Mouse (Mus musculus) hindbrain, embryonic 11.5 days (tissue): ENCODE measurements at regions not wholly inside any gene's neighbourhood (a gene's known extent, or its start where the extent isn't known, plus 50 kb on each side); places are given as distances from the start of the nearest gene placed in this dataset.

ENCODE experiments used
- ATAC-seq: fragments of 200-750 bp; cut with Nextera tagmentation; 2 replicates; pipeline ENCODE4 v1.8.0; 2017; ENCODE audit warnings: mild to moderate bottlenecking, moderate TSS enrichment, moderate library complexity; ENCODE audit not compliant: low FRiP score
- DNase-seq: peaks from one replicate; pipeline ENCODE4 v3.0.0-alpha.2; 2015; ENCODE audit warnings: low spot score
- H3K27ac ChIP-seq: fragments of 300-500 bp; sonication (generic); 2 replicates; pipeline ENCODE4 v1.5.1; 2014; ENCODE audit warnings: mild to moderate bottlenecking, low read depth, low read length
- H3K27me3 ChIP-seq: fragments of 300-500 bp; sonication (generic); 2 replicates; pipeline ENCODE4 v1.6.1; 2014; ENCODE audit warnings: mild to moderate bottlenecking, low read length, moderate library complexity, mixed read lengths; ENCODE audit not compliant: control insufficient read depth, insufficient read depth
- H3K36me3 ChIP-seq: fragments of 300-500 bp; sonication (generic); 2 replicates; pipeline ENCODE4 v1.6.1; 2014; ENCODE audit warnings: mild to moderate bottlenecking, low read length, moderate library complexity, mixed read lengths; ENCODE audit not compliant: control insufficient read depth, insufficient read depth
- H3K4me1 ChIP-seq: fragments of 300-500 bp; sonication (generic); replicated peaks from 2 replicates; pipeline ENCODE4 v1.6.1; 2014; ENCODE audit warnings: low read length, mixed read lengths; ENCODE audit not compliant: control insufficient read depth, insufficient read depth
- H3K4me2 ChIP-seq: fragments of 300-500 bp; sonication (generic); replicated peaks from 2 replicates; pipeline ENCODE4 v1.6.1; 2014; ENCODE audit warnings: mild to moderate bottlenecking, low read depth, low read length
- H3K4me3 ChIP-seq: fragments of 300-500 bp; sonication (generic); 2 replicates; pipeline ENCODE4 v1.5.1; 2014; ENCODE audit warnings: low read depth, low read length
- H3K9ac ChIP-seq: fragments of 300-500 bp; sonication (generic); 2 replicates; pipeline ENCODE4 v1.6.1; 2014; ENCODE audit warnings: low read depth, low read length
- H3K9me3 ChIP-seq: fragments of 300-500 bp; sonication (generic); 2 replicates; pipeline ENCODE4 v1.6.1; 2016; ENCODE audit warnings: low read length; ENCODE audit not compliant: control insufficient read depth
- WGBS: fragments of 180-500 bp; shearing (Covaris S2); extraction: QIAGEN DNeasy Blood & Tissue Kit; methylation state at CpG from one replicate; pipeline ENCODE4 v1.1.7; 2014; 5-methylcytosine and 5-hydroxymethylcytosine counted together

DNA sequence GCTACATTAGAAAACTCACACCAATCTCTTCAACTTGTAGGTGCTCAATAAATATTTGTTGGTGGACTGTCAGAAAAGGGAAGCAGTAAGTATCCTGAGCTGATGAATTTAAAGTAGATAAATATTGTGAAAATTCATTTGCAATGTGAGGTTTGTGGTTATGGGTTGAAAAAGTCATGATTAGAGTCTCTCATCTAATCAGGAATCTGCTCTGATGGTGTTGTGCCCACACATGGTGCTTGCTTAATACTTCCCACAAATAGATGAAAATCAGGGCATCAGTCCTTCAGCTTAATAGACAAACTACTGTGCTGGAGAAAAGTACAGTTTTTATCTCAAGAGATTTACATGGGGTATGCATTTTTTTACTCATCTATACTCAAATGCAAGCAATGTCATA is 59.9 kb downstream of the S1pr1 start:
- Histone ChIP-seq H3K36me3 (no peaks in the 10 kb centered on the region), H3K4me3 (no peak overlapping the region)

DNA sequence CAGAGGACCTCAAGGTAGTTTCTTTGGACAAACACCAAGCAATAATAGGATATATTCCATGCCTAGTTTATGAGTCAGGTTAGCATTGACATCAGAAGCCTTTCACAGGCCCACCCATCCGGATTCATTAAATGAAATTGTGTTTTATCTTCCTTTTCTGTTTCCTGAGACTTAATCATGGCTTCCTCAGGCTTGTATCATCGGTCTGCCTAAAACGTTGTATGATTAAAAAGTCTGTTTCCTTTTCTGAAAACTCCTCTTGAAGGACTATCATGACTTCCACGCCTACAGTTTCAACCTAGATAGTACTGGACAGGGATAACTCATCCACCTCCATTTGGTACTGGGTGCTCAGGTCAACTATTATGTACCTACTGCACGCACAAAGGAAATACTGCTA is 62.6 kb downstream of the S1pr1 start:
- DNase-seq (no peak), ATAC-seq (no peak)
- Histone ChIP-seq H3K4me2 (no peak overlapping the region), H3K27me3 (no peaks in the 10 kb centered on the region), H3K36me3 (no peaks in the 10 kb centered on the region), H3K9me3 (no peaks in the 10 kb centered on the region), H3K9ac (no peak overlapping the region), H3K27ac (no peak overlapping the region), H3K4me1 (no peaks in the 10 kb centered on the region), H3K4me3 (no peak overlapping the region)
- WGBS = 83% methylated on average over 5 of the region's 5 CpGs

More for the DNA sequence above, 59.9 kb downstream of the S1pr1 start:
- no peaks in the 10 kb centered on the region for H3K9me3 ChIP-seq
- H3K4me1 ChIP-seq = no peaks in the 10 kb centered on the region
- H3K27ac ChIP-seq = no peak overlapping the region
- no peaks in the 10 kb centered on the region for H3K27me3 ChIP-seq
- ATAC-seq (no peak), DNase-seq (no peak)
- H3K4me2 ChIP-seq = no peak overlapping the region
- no peak overlapping the region for H3K9ac ChIP-seq

DNA sequence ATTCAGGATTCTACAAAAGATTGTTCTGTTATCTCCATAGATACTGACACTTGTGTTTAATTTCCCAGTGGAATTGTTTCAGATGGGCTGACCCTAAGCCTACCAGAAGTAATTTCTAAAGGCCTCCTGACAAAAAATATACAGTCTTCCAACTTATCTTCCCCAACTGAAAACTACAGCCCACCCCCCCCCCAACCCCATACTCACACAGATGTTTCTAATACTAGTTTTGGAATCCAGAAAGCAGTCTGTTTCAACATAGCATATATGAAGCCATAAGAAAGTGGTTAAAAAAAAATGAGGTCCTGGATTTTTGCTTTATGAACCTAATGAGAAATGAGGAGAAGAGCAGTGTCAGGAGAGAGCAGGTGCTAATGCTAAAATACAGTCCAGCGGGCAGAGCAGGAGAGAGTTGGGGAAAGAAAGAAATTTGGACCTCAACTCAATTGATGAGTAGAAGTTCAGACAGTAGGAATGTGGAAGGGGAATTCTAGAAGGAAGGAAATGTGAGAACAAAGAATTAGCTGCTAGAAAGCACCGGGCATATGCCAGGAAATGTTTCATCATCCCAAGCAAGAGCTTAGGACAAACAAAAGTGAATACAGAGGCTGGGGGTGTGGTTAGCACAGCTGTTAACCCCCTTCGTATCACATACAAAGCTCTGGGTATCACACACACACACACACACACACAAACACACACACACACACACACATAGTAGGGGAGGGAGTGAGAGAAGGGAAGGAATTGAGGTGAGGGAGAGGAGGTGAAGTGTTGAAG is 65.3 kb downstream of the S1pr1 start:
- Histone ChIP-seq H3K4me2 (no peak overlapping the region), H3K27ac (no peak overlapping the region), H3K4me1 (no peaks in the 10 kb centered on the region), H3K9ac (no peak overlapping the region), H3K27me3 (no peaks in the 10 kb centered on the region), H3K9me3 (no peaks in the 10 kb centered on the region), H3K4me3 (no peak overlapping the region), H3K36me3 (no peaks in the 10 kb centered on the region)
- no peak for DNase-seq
- WGBS = 73% methylated on average over 3 of the region's 3 CpGs
- no peak for ATAC-seq

DNA sequence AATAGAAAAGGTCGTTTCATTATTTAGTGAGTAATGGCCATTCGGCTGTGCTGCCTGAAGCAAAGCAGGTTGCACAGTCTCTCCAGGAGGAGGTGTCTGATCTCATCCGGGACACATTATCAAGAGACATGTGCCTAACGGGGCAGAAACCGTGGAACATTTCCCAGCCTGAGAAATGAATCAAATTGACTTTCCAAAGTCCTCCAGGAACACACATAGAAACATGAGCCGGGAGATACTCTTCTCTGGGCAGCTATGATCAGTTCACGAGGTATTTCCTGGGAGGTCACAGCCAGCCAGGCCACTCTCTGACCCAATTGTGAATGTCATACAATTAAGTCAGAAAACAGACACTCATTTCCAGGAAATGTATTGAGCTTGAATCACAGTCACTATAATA is 67.9 kb downstream of the S1pr1 start:
- no peak for ATAC-seq
- no peak overlapping the region for H3K4me3 ChIP-seq
- WGBS = 75% methylated on average over 7 of the region's 7 CpGs
- H3K4me2 ChIP-seq = no peak overlapping the region
- DNase-seq = no peak
- no peaks in the 10 kb centered on the region for H3K4me1 ChIP-seq
- H3K27ac ChIP-seq = no peak overlapping the region
- H3K27me3 ChIP-seq = no peaks in the 10 kb centered on the region
- H3K9ac ChIP-seq = no peak overlapping the region
- H3K36me3 ChIP-seq = no peaks in the 10 kb centered on the region
- no peaks in the 10 kb centered on the region for H3K9me3 ChIP-seq

DNA sequence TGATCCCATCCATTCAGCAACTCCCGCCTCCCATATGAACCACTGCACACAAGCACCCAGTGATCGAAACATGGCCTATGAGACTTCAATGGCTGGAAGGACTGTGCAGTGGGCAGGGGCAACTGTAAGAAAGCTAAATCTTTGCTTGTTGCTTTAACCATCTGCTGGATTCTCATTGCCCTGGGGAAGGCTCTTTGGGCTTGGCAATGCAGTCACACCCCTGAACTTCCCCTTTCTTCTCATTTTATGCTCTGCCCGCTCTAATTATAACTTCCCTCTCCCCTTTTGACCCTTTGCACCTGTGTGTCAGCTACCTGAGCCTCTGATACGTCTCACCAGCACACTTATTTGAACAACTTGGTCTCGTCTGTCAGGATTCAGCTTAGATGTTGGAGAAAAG is 70.6 kb downstream of the S1pr1 start:
- H3K27ac ChIP-seq = no peak overlapping the region
- 82% methylated on average over 5 of the region's 5 CpGs for WGBS

DNA sequence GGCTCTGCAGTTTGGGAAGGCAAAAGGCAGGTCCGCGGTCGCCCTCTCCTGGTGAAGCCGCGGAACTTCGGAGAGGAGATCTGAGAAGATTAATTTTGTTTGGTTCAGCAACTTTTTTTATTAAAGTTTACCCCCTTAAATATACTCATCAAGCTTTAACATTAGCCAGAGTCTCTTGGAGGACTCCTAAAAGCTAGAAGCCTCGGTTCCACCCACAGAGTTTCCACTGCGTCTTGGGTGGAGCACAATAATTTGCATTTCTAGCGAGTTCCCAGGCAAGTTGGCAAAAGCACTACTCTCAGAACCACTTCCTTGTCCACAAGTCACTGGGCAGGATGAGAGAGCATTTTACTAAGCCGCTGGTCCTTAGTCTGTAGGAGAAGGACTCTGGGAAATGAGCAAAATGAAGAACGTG is 72.0 kb downstream of the S1pr1 start:
- no peaks in the 10 kb centered on the region for H3K4me1 ChIP-seq
- peak; percentile 86 for DNase-seq
- WGBS = 6% methylated on average over 11 of the region's 11 CpGs
- ATAC-seq = peak; percentile 13
- peak overlapping the region; percentile 36 for H3K4me3 ChIP-seq
- H3K4me2 ChIP-seq = peak overlapping the region; percentile 44
- no peak overlapping the region for H3K27ac ChIP-seq
- H3K36me3 ChIP-seq = no peaks in the 10 kb centered on the region
- H3K9me3 ChIP-seq = no peaks in the 10 kb centered on the region
- H3K9ac ChIP-seq = peak overlapping the region; percentile 52; the same call in 1 of the 2 replicates
- no peaks in the 10 kb centered on the region for H3K27me3 ChIP-seq

More for the DNA sequence above, 70.6 kb downstream of the S1pr1 start:
- H3K9ac ChIP-seq = no peak overlapping the region
- H3K4me3 ChIP-seq = no peak overlapping the region
- no peak for ATAC-seq
- no peaks in the 10 kb centered on the region for H3K4me1 ChIP-seq
- no peaks in the 10 kb centered on the region for H3K9me3 ChIP-seq
- no peaks in the 10 kb centered on the region for H3K36me3 ChIP-seq
- no peaks in the 10 kb centered on the region for H3K27me3 ChIP-seq
- DNase-seq = no peak
- H3K4me2 ChIP-seq = no peak overlapping the region

DNA sequence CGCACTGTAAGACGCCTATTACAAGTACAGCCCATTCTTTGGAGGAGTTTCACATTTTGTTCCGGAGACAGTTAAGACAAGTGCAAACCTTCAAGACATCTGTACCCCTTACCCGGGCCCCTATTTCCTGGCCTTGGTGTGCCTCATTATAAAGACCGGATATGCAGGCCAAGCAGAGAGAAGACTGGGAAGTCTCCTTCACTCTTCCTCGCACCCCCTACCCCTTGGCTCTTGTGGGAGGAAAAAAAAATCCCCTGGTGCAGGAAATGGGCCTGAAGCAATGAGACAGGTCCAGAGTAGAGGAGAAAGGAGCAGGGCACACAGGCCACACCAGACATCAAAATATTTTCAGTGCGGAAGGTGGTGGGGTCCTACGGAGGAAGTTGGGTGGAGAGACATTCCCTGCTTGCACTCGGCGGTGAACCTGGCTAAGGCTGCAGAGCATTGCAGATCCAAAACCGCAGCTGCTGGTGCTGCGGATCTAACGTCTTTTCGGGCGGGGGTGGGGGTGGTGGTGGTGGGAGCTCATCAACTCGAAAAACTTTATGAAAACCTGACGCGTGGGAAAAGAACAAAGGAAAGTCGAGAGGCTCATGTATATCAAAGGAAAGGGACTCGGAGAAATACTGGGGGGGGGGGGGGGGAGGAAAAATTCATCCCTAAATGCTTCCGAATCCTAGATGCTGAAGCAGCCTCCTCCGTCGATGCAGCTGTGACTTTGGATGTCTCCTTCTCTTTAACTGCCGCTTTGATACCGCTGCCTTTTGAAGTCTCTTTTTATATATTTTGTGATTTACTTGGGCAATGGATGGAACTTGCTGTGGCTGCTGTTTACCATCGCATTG is 72.6 kb downstream of the S1pr1 start:
- Histone ChIP-seq H3K9me3 (no peaks in the 10 kb centered on the region), H3K4me1 (no peaks in the 10 kb centered on the region), H3K4me2 (peak overlapping the region; percentile 44), H3K4me3 (peak overlapping the region; percentile 36), H3K9ac (peak overlapping the region; percentile 52), H3K36me3 (no peaks in the 10 kb centered on the region), H3K27ac (peak overlapping the region; percentile 31; the same call in 1 of the 2 replicates), H3K27me3 (no peaks in the 10 kb centered on the region)
- ATAC-seq (peak; percentile 77), DNase-seq (peak; percentile 60)
- WGBS = 9% methylated on average over 26 of the region's 26 CpGs

DNA sequence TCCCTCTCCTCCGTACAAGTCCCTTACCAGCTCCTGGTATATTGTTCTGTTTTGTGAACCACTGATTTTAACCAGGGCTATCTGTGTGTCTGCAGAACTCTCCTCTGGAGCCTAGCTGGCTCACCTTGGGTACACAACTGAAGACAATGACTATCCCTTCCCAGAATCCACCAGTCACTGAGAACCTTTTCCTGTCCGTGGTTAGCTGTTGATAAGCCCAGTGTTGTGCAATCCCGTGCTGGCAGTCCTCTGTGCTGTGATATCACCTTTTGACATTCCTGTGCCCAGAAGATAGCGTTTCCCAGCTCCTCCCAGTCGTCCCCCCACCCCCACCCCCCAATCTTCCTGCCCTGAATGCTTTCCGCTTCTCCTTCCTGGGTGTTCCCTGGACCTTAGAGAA is 73.5 kb downstream of the S1pr1 start:
- Histone ChIP-seq H3K27me3 (no peaks in the 10 kb centered on the region), H3K4me3 (no peak overlapping the region), H3K4me1 (no peaks in the 10 kb centered on the region), H3K36me3 (no peaks in the 10 kb centered on the region), H3K9ac (no peak overlapping the region), H3K9me3 (no peaks in the 10 kb centered on the region), H3K4me2 (no peak overlapping the region), H3K27ac (no peak overlapping the region)
- peak; percentile 30; the same call in 1 of the 2 replicates for ATAC-seq
- DNase-seq = peak; percentile 24
- 54% methylated on average over 6 of the region's 6 CpGs for WGBS
